Mouse (Mus musculus) forebrain, embryonic 14.5 days (tissue): ENCODE measurements around the gene Galnt14. TPM values are rescaled to one million over a fixed set of nuclear protein-coding genes. Genes with fewer than 3 reads are reported as not detected.

ENCODE experiments used
- ATAC-seq: fragments of 200-750 bp; cut with Nextera tagmentation; 2 replicates; pipeline ENCODE4 v1.8.0; 2017; ENCODE audit warnings: mild to moderate bottlenecking, moderate library complexity
- DNase-seq: peaks from one replicate; pipeline ENCODE4 v3.0.0-alpha.2; 2015; ENCODE audit warnings: low spot score
- H3K27ac ChIP-seq: fragments of 300-500 bp; sonication (generic); 2 replicates; pipeline ENCODE4 v1.5.1; 2014; ENCODE audit warnings: low read depth, mild to moderate bottlenecking, control low read depth, low read length, moderate library complexity
- H3K27me3 ChIP-seq: fragments of 300-500 bp; sonication (generic); replicated peaks from 2 replicates; pipeline ENCODE4 v1.6.1; 2014; ENCODE audit warnings: low read length, control low read depth, mixed read lengths; ENCODE audit not compliant: control insufficient read depth, insufficient read depth
- H3K36me3 ChIP-seq: fragments of 300-500 bp; sonication (generic); 2 replicates; pipeline ENCODE4 v1.6.1; 2014; ENCODE audit warnings: low read length, control low read depth; ENCODE audit not compliant: control insufficient read depth, insufficient read depth
- H3K4me1 ChIP-seq: fragments of 300-500 bp; sonication (generic); 2 replicates; pipeline ENCODE4 v1.6.1; 2014; ENCODE audit warnings: antibody characterized with exemption, low read length, control low read depth; ENCODE audit not compliant: control insufficient read depth, insufficient read depth
- H3K4me2 ChIP-seq: fragments of 300-500 bp; sonication (generic); 2 replicates; pipeline ENCODE4 v1.6.1; 2014; ENCODE audit warnings: mild to moderate bottlenecking, control low read depth, low read length
- H3K4me3 ChIP-seq: fragments of 300-500 bp; sonication (generic); 2 replicates; pipeline ENCODE4 v1.5.1; 2014; ENCODE audit warnings: low read depth, low read length, control low read depth
- H3K9ac ChIP-seq: fragments of 300-500 bp; sonication (generic); 2 replicates; pipeline ENCODE4 v1.6.1; 2014; ENCODE audit warnings: mild to moderate bottlenecking, low read length, control low read depth, moderate library complexity
- H3K9me3 ChIP-seq: fragments of 300-500 bp; sonication (generic); replicated peaks from 2 replicates; pipeline ENCODE4 v1.6.1; 2016; ENCODE audit warnings: low read length, control low read depth, mixed read lengths; ENCODE audit not compliant: control insufficient read depth
- WGBS: fragments of 180-500 bp; shearing (Covaris S2); extraction: QIAGEN DNeasy Blood & Tissue Kit; methylation state at CpG from one replicate; pipeline ENCODE4 v1.1.7; 2014; 5-methylcytosine and 5-hydroxymethylcytosine counted together
- polyA plus RNA-seq: library from polyadenylated mRNA; unstranded; fragments of >200 nt; fragmentation: Nextera tagmentation; extraction: Ambion mirVana; gene quantifications from 2 replicates; pipeline ENCODE4 v1.2.1, GENCODE M21; 2014

Gene Galnt14
- polyA plus RNA-seq, 1 experiment from 2014 or later = 7.1 TPM

DNA sequence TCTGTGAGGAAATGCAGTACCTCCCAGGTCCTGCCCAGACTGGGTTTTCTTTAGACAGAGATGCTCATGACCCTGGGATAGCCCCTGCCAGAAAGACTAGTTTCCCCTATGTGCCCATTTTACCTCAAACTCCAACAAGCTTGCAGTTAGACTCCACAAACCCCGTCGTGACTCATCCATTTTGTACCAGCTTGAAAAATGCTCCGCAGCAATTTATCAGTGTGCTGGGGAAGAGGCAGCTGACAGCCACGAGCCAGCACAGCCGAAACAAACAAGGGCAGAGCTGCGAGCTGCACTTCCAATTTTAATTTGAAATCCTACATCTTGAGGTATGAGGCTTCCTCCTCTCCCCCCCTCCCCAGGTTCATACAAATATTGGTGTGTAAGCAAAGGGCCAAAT is 60.9 kb downstream of the Galnt14 start:
- 86% methylated on average over 6 of the region's 6 CpGs for WGBS

DNA sequence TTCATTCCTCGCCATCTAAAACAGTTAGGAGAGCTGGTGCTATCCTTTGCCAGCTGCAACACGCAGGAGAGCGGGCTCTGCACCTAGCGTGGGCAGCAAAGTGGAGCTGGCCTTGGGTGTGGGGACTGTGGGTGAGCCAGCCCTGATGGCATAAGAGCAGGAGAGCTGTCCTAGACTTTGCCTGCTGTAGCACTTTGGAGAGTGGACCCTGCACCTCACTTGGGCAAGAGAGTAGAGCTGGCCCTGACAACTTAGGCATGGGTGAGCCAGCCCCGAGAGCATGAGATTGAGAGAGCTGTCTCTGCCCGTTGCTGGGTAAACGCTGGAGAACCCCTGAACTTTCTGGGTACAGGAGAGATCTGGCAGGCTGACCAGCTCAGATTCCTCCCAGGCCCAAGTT is 68.6 kb downstream of the Galnt14 start:
- Histone ChIP-seq H3K9me3 (no peaks in the 10 kb centered on the region), H3K4me1 (no peaks in the 10 kb centered on the region), H3K4me3 (no peak overlapping the region), H3K9ac (no peak overlapping the region), H3K27ac (no peak overlapping the region), H3K36me3 (no peaks in the 10 kb centered on the region), H3K27me3 (no peaks in the 10 kb centered on the region), H3K4me2 (no peak overlapping the region)
- ATAC-seq = no peak
- DNase-seq = no peak
- WGBS = 92% methylated on average over 7 of the region's 7 CpGs

More for the DNA sequence above, 60.9 kb downstream of the Galnt14 start:
- no peak for DNase-seq
- Histone ChIP-seq H3K4me1 (no peaks in the 10 kb centered on the region), H3K27me3 (no peaks in the 10 kb centered on the region), H3K4me2 (no peak overlapping the region), H3K9me3 (no peaks in the 10 kb centered on the region), H3K4me3 (no peak overlapping the region), H3K36me3 (no peaks in the 10 kb centered on the region), H3K9ac (no peak overlapping the region), H3K27ac (no peak overlapping the region)
- no peak for ATAC-seq

GRCm38 (mm10) chr17:73640117-73640480 is 70.2 kb downstream of the Galnt14 start:
- Histone ChIP-seq H3K4me2 (no peak overlapping the region), H3K36me3 (no peaks in the 10 kb centered on the region), H3K9me3 (no peaks in the 10 kb centered on the region), H3K27ac (no peak overlapping the region), H3K27me3 (no peaks in the 10 kb centered on the region), H3K9ac (no peak overlapping the region), H3K4me3 (no peak overlapping the region), H3K4me1 (no peaks in the 10 kb centered on the region)
- WGBS = 60% methylated on average over 3 of the region's 3 CpGs
- no peak for DNase-seq
- no peak for ATAC-seq

GRCm38 (mm10) chr17:73639401-73640116 is 70.7 kb downstream of the Galnt14 start:
- 31% methylated on average over 6 of the region's 6 CpGs for WGBS
- H3K27ac ChIP-seq = no peak overlapping the region
- no peaks in the 10 kb centered on the region for H3K36me3 ChIP-seq
- H3K9ac ChIP-seq = no peak overlapping the region
- no peak overlapping the region for H3K4me3 ChIP-seq
- peaks cover under 1% of the 10 kb centered on the region for H3K4me1 ChIP-seq
- H3K27me3 ChIP-seq = no peaks in the 10 kb centered on the region
- no peaks in the 10 kb centered on the region for H3K9me3 ChIP-seq
- no peak overlapping the region for H3K4me2 ChIP-seq
- ATAC-seq = peak; percentile 23; the same call in 1 of the 2 replicates
- DNase-seq = peak; percentile 28

DNA sequence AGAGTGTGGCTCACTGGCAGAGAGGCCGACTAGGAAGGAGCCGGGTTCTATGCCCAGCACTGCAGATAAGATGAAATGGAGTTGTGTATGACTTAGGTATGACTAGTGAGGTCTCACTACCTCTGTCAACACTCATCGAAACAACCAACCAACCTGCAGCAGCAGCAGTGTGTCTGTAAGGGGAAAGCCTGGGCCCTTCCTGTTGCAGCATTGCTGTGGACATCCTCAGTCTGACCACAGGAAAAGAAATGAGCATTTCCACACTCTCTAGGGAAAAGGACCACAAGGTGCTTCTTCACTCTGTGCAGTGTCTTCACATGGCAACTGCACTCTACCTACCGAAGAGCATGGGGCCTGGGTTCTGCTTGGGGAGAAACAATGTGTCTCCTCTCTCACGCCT is 73.3 kb downstream of the Galnt14 start:
- no peaks in the 10 kb centered on the region for H3K9me3 ChIP-seq
- WGBS = 92% methylated on average over 5 of the region's 5 CpGs
- H3K4me1 ChIP-seq = peaks cover 3% of the 10 kb centered on the region
- no peak overlapping the region for H3K4me3 ChIP-seq
- H3K36me3 ChIP-seq = no peaks in the 10 kb centered on the region
- no peak overlapping the region for H3K4me2 ChIP-seq
- no peak overlapping the region for H3K9ac ChIP-seq
- no peak for ATAC-seq
- DNase-seq = no peak
- H3K27me3 ChIP-seq = no peaks in the 10 kb centered on the region
- no peak overlapping the region for H3K27ac ChIP-seq

- H3K36me3 ChIP-seq = no peaks in the 10 kb centered on the region
- no peaks in the 10 kb centered on the region for H3K9me3 ChIP-seq
- 61% methylated on average over 2 of the region's 2 CpGs for WGBS
- no peak overlapping the region for H3K4me2 ChIP-seq
- no peak overlapping the region for H3K27ac ChIP-seq
- no peak overlapping the region for H3K9ac ChIP-seq
- ATAC-seq (no peak), DNase-seq (no peak)
- peaks cover 3% of the 10 kb centered on the region for H3K4me1 ChIP-seq
- H3K4me3 ChIP-seq = no peak overlapping the region
- H3K27me3 ChIP-seq = no peaks in the 10 kb centered on the region
These were observed 75.4 kb downstream of the Galnt14 start for GRCm38 (mm10) chr17:73634896-73635295.

DNA sequence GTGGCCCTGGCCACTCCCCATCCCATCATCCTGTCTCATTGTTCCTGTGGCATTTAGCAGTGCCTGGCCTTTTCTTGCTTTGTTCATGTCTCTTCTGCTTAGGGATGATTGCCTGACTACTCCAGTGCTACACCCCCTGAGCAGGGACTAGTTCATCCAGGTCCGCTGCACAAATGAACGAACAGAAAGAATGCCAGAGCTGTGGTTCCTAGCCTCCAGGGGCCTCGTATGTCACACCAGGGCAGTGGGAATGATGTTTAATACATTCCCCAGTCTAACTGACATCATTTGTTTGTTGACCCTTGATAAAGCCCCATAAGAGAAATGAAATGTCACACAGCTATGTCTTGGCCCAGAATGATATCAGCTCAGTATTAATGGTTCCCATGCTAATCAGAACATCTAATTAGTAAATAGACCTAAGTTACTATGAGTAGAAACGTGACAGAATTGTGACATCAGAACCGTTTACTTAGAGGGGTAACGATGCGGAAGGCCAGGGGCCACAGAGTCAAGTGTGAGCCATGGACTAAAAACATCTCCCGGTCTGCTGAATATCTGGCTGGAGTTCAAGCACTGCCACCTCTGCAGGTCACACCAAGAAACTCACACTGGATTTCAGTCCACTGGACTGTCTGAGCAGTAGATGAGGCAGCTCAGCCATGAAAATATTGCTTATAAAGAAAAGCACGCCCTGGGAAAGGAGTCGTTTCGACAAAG is 76.1 kb downstream of the Galnt14 start:
- H3K4me2 ChIP-seq = no peak overlapping the region
- no peaks in the 10 kb centered on the region for H3K36me3 ChIP-seq
- H3K27me3 ChIP-seq = no peaks in the 10 kb centered on the region
- no peak overlapping the region for H3K9ac ChIP-seq
- no peaks in the 10 kb centered on the region for H3K9me3 ChIP-seq
- ATAC-seq (peak; percentile 46; the same call in 1 of the 2 replicates), DNase-seq (no peak)
- H3K4me1 ChIP-seq = peaks cover 3% of the 10 kb centered on the region
- WGBS = 42% methylated on average over 11 of the region's 11 CpGs
- H3K27ac ChIP-seq = no peak overlapping the region
- H3K4me3 ChIP-seq = no peak overlapping the region

GRCm38 (mm10) chr17:73628263-73628914 is 81.9 kb downstream of the Galnt14 start:
- H3K4me3 ChIP-seq = no peak overlapping the region
- ATAC-seq = no peak
- WGBS = 93% methylated on average over 14 of the region's 14 CpGs

DNA sequence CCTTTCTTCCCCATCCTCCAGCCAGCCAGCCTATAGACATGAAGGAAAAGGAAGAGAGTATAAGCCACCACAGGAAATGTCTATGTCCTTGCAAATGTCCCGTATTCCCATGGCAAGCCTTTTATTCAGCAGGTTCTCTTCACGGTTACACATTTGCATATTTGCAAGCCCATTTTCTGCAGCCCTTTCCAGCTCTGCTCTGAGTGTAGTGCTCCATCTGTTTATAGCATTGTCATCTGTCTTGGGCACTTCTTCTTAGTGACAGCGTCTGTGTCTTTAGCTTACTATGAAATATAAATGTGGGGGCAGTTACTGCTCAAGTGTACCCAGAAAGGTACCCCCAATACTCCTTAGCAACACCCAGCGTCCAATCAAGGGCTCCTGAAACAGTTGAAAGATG is 83.3 kb downstream of the Galnt14 start:
- Histone ChIP-seq H3K4me3 (no peak overlapping the region), H3K4me2 (no peak overlapping the region), H3K4me1 (no peaks in the 10 kb centered on the region), H3K9ac (no peak overlapping the region), H3K36me3 (no peaks in the 10 kb centered on the region), H3K27me3 (no peaks in the 10 kb centered on the region), H3K9me3 (no peaks in the 10 kb centered on the region), H3K27ac (no peak overlapping the region)
- 73% methylated on average over 4 of the region's 4 CpGs for WGBS
- ATAC-seq (no peak), DNase-seq (no peak)

More at GRCm38 (mm10) chr17:73628263-73628914, 81.9 kb downstream of the Galnt14 start:
- Histone ChIP-seq H3K36me3 (no peaks in the 10 kb centered on the region), H3K27ac (no peak overlapping the region), H3K4me1 (no peaks in the 10 kb centered on the region), H3K27me3 (no peaks in the 10 kb centered on the region), H3K9me3 (no peaks in the 10 kb centered on the region), H3K4me2 (no peak overlapping the region), H3K9ac (no peak overlapping the region)
- no peak for DNase-seq
